Mouse (Mus musculus): Measurements from ENCODE around the gene Hist4h4. TPM values are rescaled to one million over a fixed set of nuclear protein-coding genes. Genes with fewer than 3 reads are reported as not detected.

The Hist4h4 gene
- polyA plus RNA-seq, 1 experiment from 2014 or later: 1.1 TPM

GRCm38 (mm10) chr6:136769143-136769542 is 35.1 kb downstream of the Hist4h4 start:
- WGBS: 92% methylated on average over 8 of the region's 8 CpGs
- H3K9ac ChIP-seq (replicated peaks): no peak overlapping the region

GRCm38 (mm10) chr6:136763912-136764311 is 40.3 kb downstream of the Hist4h4 start:
- H3K9ac ChIP-seq (replicated peaks): no peak overlapping the region
- WGBS: 97% methylated on average over 1 of the region's 1 CpGs

More at GRCm38 (mm10) chr6:136769143-136769542, 35.1 kb downstream of the Hist4h4 start:
- H3K27me3 ChIP-seq: no peaks in the 10 kb centered on the region
- no peak overlapping the region for H3K4me2 ChIP-seq (replicated peaks)
- H3K4me3 ChIP-seq (replicated peaks): no peak overlapping the region
- H3K9me3 ChIP-seq: no peaks in the 10 kb centered on the region
- H3K27ac ChIP-seq: no peak overlapping the region
- no peaks in the 10 kb centered on the region for H3K4me1 ChIP-seq (replicated peaks)
- ATAC-seq: no peak
- H3K36me3 ChIP-seq: no peaks in the 10 kb centered on the region

More at GRCm38 (mm10) chr6:136763912-136764311, 40.3 kb downstream of the Hist4h4 start:
- Histone ChIP-seq H3K9me3 (no peaks in the 10 kb centered on the region), H3K4me3 (replicated peaks) (no peak overlapping the region), H3K27me3 (no peaks in the 10 kb centered on the region), H3K4me1 (replicated peaks) (no peaks in the 10 kb centered on the region), H3K27ac (no peak overlapping the region), H3K4me2 (replicated peaks) (no peak overlapping the region), H3K36me3 (no peaks in the 10 kb centered on the region)
- ATAC-seq: peak; percentile 50; the same call in 1 of the 2 replicates

Small RNAs within 50 kb of the gene (microRNA-seq; reads per million reads assigned to microRNA genes)
- gene Gm44364: not detected

Other genes starting within 250 kb of the Hist4h4 start
- gene Plbd1, start 142.5 kb downstream of the Hist4h4 start, polyA plus RNA-seq (2015; fragmentation: Nextera tagmentation; extraction: Ambion mirVana): 0.24 and 0.47 TPM in 2 replicates
- gene Gucy2c, start 22.6 kb downstream of the Hist4h4 start, polyA plus RNA-seq (2015; fragmentation: Nextera tagmentation; extraction: Ambion mirVana): 0.50 and 1.0 TPM in 2 replicates
- gene H2afj, start 3.8 kb upstream of the Hist4h4 start, polyA plus RNA-seq (2015; fragmentation: Nextera tagmentation; extraction: Ambion mirVana): 113 and 121 TPM in 2 replicates
- 1.4 and 1.7 TPM in 2 replicates for gene BC049715, start 23.2 kb upstream of the Hist4h4 start, polyA plus RNA-seq (2015; fragmentation: Nextera tagmentation; extraction: Ambion mirVana)
- gene Wbp11, start 23.8 kb upstream of the Hist4h4 start, polyA plus RNA-seq (2015; fragmentation: Nextera tagmentation; extraction: Ambion mirVana): 89.8 and 92.5 TPM in 2 replicates
- gene Smco3, start 31.0 kb upstream of the Hist4h4 start, polyA plus RNA-seq (2015; fragmentation: Nextera tagmentation; extraction: Ambion mirVana): 0.35 and 0.40 TPM in 2 replicates
- 0.08 and 0.16 TPM in 2 replicates for gene Art4, start 53.3 kb upstream of the Hist4h4 start, polyA plus RNA-seq (2015; fragmentation: Nextera tagmentation; extraction: Ambion mirVana)
- gene Mgp, start 71.4 kb upstream of the Hist4h4 start, polyA plus RNA-seq (2015; fragmentation: Nextera tagmentation; extraction: Ambion mirVana): 2.7 TPM in 2 replicates
- not detected in 2 replicates for gene Erp27, start 117.8 kb upstream of the Hist4h4 start, polyA plus RNA-seq (2015; fragmentation: Nextera tagmentation; extraction: Ambion mirVana)
- gene Pde6h, start 119.4 kb upstream of the Hist4h4 start, polyA plus RNA-seq (2015; fragmentation: Nextera tagmentation; extraction: Ambion mirVana): not detected in 2 replicates
- gene Arhgdib, start 137.5 kb upstream of the Hist4h4 start, polyA plus RNA-seq (2015; fragmentation: Nextera tagmentation; extraction: Ambion mirVana): 12.0 and 13.0 TPM in 2 replicates

Measured in midbrain, embryonic 13.5 days (tissue).